ENCODE assay signal across 18 mouse cellular contexts in genomic region chr19:46656151-46656840, GRCm38 (mm10). TPM values are rescaled to one million over a fixed set of nuclear protein-coding genes. Genes with fewer than 3 reads are reported as not detected.
"Had no signal": no experiment of that assay in that cellular context is flagged by ENCODE, and none has a peak within 500 bp of the region (broad histone marks: within the 10 kb centered on the region; RNA-seq: fewer than 3 reads in every experiment).

No protein-coding gene starts in this region.

- DNase-seq: kidney, postnatal 14 days; lung, postnatal 4 days; midbrain, embryonic 14.5 days; right cerebral cortex, adult 18-20 months; right cerebral cortex, postnatal 25 days; thymus, postnatal 36 days had no signal

- H3K4me2 ChIP-seq: kidney, embryonic 15.5 days; liver, embryonic 12.5 days; neural tube, embryonic 15.5 days had no signal

- ATAC-seq: liver, embryonic 12.5 days had no signal

- H3K4me3 ChIP-seq: kidney, embryonic 15.5 days; limb, embryonic 10.5 days; liver, embryonic 12.5 days; midbrain, embryonic 10.5 days; myocyte; neural tube, embryonic 15.5 days had no signal

- H3K27ac ChIP-seq: kidney, embryonic 15.5 days; limb, embryonic 10.5 days; liver, embryonic 12.5 days; midbrain, embryonic 10.5 days; neural tube, embryonic 15.5 days had no signal

- H3K9me3 ChIP-seq: kidney, embryonic 15.5 days; limb, embryonic 10.5 days; liver, embryonic 12.5 days; midbrain, embryonic 10.5 days; neural tube, embryonic 15.5 days had no signal

- H3K27me3 ChIP-seq: kidney, embryonic 15.5 days; liver, embryonic 12.5 days; neural tube, embryonic 15.5 days had no signal

- H3K4me1 ChIP-seq: liver, embryonic 12.5 days; midbrain, embryonic 10.5 days had no signal

- H3K9ac ChIP-seq: kidney, embryonic 15.5 days; liver, embryonic 12.5 days; neural tube, embryonic 15.5 days had no signal

RNA-seq across cellular contexts. Expression of gene Cyp17a1, which starts 16.7 kb away (rescaled TPM):
- total RNA-seq: layer of hippocampus, adult 8-10 months; layer of hippocampus, postnatal 14 days; left cerebral cortex, adult 18-20 months; left cerebral cortex, postnatal 10 days; megakaryocyte, adult 5-6 weeks had no signal
- polyA plus RNA-seq: limb, embryonic 10.5 days; midbrain, embryonic 10.5 days; midbrain, embryonic 14.5 days; myocyte; neural tube, embryonic 11.5 days; neural tube, embryonic 15.5 days had no signal
